Mouse (Mus musculus): ENCODE data around the gene Dnah5.

Dnah5 gene

DNA sequence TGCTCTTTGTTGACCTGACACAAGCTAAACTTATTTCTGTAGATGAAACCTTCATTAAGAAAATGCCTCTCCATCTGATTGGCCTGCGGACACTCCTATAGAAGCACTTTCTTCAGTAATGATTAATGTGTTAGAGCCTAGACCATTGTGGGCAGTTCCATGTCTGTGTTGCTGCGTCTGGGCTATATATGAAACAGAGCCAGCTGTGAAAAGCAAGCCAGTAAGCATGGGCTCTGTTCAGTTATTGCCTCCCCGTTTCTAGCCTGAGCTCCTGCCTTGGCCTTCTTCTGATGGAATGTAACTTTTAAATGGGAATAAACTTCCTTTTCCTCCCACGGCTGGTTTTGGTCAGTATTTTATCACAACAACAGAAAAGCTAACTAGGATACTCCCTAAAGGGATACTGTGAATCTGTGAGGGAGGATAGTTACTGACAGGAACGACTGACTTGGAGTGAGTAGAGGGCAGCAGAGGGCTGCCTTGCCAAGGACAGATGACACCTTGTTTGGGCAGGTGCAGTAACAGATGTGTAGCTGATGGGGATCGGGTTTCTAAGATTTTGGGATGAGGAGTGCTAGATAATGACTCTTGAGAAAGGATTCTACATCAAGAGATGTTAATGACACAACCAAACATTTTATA is 270.3 kb downstream of the Dnah5 start:
- no peak for DNase-seq (ENCODE audit: low spot score)

DNA sequence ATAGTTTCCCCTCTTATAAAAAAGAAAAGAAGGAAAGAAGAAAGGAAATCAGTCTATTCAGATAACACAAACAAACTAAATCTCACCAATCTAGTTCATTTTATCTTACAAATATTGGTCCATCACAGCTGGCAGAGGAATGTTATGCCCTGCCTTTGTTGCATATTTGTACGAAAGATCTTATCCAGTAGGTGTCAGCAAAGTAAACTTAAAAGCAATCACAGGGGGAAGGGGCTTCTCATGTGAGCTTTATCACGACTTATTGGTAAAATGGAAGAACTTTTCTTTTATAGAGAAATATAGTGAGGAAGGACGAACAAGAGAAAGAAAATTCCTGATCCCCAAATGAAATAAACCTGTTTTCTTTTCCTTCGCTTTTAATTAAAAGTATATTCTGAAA is 299.3 kb downstream of the Dnah5 start:
- no peak for DNase-seq (ENCODE audit: low spot score)

DNA sequence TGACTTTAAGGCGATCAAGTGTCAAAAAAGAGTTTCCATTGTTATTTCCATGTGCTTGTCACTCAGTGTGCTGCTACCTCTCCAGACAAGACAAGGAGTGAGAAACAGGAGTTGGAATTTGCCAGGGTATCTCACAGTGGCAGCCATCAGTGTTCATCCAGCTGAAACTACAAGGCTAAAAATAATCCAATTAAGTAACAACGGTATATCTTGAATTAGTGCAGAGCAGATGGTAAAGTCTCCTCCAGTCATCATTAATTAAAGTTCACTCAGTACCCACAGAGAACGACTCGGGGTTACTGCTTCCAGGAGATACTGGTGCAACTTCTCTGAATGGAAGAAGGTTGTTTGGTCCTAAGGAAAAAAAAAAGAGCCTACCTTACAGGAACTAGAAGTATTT is 311.6 kb downstream of the Dnah5 start:
- DNase-seq (ENCODE audit: low spot score), result no peak
